Mouse (Mus musculus): ENCODE measurements at regions not wholly inside any gene's neighbourhood (a gene's known extent, or its start where the extent isn't known, plus 50 kb on each side); places are given as distances from the start of the nearest gene placed in this dataset.

DNA sequence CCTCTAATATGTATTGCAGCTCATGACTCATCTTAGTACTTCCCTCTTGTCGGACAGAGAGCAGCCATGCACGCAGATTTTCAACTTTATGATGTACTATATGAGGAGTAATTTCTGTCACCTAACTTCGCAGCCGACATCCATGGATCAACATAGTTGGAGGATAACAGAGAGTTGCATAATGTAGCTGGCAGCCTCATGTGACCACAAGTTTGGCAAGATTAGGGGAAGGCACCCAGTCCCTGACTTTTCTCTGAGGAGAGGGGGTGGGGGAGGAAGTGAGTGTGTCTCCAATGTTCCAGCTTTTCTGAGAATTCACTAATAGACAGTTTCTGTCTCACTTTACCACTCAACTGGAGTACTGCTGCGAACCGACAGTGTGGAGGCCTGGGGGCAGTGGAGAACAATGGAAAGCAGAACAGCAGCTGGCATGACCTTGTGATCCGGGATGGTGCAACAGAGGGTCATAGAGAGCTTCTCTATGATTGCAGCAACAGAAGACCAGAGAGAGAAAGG, 424.0 kb downstream of the Ptprc start:
- no peak for DNase-seq (ENCODE audit: low spot score in 2 of 2)

- no peak for DNase-seq (ENCODE audit: low spot score in 2 of 2)
Measured at GRCm38 (mm10) chr1:137750894-137751293, 424.6 kb downstream of the Ptprc start.

DNA sequence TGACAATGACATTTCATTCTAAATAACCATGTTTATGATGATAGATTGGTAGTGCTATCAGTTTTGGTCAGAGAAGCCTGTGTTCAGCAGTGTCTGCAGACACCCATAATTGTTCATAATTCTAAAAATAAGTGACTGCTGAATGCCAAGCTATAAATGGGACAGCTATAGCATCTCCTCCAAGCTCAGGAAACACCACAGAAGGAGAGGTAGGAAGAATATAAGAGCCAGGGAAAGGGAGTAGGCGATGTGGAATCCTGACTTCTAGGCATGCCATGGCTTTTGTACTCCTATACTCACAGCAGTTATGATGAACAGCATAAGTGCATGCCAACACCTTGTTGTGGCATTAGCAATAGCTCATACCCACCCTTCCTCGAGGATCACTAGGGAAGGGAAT, 429.4 kb downstream of the Ptprc start:
- peak in 1 of 2 experiments; percentile 7 for DNase-seq (ENCODE audit: low spot score in 2 of 2)

DNA sequence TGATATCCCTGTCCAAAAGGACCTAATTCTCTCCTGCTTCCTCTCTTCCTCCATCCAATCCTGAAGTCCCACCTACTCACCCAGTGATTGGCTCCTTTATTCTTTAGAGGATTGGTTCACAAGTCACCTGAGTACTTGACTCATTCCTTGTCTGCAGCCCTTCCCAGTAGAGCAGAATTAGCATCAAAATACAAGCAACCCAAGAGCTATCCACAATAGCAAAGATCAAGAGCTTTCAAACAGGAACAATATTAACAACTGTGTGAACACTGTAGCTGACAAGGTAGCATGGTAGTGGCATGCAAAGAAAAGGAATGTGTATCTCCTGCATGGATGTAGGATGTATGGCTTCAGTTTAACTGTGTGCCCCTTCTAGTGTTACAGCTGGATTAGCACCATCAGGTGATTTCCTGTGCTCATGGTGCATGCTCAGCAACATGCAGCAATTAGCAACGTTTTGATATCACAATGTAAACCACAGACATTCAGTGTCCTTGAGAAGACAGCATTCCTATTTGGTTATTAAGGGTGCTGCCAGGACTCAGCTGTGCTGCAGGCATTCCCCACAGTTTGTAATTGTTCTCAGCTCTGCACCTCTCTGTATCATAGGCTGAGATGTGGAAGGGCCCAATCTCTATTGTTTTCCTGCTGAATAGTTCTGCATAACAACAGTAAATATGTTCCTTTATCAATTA, 437.2 kb downstream of the Ptprc start:
- DNase-seq (ENCODE audit: low spot score in 2 of 2), result no peak

- no peak for DNase-seq (ENCODE audit: low spot score in 2 of 2)
Measured at GRCm38 (mm10) chr1:137703882-137704281, 471.6 kb downstream of the Ptprc start.

- DNase-seq (ENCODE audit: low spot score in 2 of 2), result no peak
Measured at GRCm38 (mm10) chr1:137698876-137699275, 476.6 kb downstream of the Ptprc start.

DNA sequence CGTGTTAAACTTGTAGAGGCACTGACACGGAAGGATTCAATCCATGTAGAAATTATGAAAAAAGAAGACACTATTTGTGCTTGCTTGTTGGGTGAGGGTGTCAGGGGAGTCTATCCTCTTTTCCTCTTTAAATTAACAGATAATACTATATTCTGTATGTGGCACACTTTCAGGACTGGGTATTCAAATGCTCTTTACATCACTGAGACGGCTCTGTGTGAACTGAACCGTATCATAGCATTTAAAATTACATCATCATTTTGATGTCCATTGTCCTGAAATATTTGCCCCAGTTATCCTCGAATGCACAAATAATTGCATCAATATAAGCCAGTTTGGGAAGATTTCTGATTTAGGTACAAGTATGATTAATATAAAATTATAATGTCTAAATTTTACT, 478.2 kb downstream of the Ptprc start:
- DNase-seq (ENCODE audit: low spot score in 2 of 2), result no peak

- no peak for DNase-seq (ENCODE audit: low spot score in 2 of 2)
Measured at GRCm38 (mm10) chr1:137696796-137697195, 478.7 kb downstream of the Ptprc start.

DNA sequence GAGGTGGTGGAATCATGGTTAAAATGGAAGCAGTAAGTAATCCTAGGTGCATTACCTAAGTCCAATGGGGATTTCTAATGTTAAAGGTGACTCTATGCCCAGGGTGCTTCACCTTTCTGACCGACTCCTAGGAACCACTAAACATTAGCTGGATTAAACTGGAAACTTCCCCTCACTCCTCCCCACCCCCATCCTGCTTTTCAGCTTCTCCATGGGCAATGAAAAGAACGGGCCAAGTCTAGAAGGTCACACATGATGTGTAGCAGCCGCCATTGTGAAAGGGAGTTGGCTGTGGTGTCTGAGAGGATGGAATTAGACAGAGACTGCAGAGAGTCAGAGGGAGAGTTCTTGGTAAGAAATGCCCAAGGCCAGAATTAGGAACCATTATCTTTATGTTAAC, 479.8 kb downstream of the Ptprc start:
- DNase-seq (ENCODE audit: low spot score in 2 of 2), result no peak

GRCm38 (mm10) chr1:137692525-137692924, 483.0 kb downstream of the Ptprc start:
- no peak for DNase-seq (ENCODE audit: low spot score in 2 of 2)

DNA sequence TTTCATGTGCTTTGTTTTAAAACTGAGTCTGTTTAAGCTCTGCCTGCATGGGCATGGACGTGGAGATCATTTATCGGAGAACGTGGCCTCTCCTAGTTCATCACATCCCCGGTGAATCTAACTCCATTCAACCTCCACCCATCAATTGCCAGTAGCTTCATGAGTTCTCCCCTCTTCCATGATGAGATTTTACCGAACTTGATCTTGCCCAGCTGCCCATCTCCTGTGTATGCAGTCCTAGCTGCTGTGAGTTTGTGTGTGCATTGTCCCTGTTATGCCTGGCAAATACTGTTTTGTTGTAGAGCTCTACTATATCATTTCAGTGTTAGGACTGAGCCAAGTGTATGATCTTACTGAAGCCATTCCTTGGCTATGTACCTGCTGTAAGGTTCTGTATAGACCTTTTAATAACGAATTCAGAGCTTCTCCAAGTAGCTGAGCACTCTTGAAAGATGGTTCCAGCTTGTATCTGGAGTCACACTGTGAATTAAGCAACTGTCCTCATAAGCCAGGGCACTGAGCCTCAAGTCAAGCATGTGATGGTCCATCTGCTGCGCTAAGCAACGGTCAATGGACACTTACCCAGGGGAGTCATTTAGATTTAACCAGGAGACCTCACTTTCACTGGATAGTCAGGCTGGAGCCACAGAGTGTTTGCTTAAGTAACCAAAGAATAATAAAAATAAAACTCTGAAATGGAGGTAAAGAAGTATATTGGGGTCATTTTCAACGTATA, 484.5 kb downstream of the Ptprc start:
- DNase-seq (ENCODE audit: low spot score in 2 of 2), result no peak

DNA sequence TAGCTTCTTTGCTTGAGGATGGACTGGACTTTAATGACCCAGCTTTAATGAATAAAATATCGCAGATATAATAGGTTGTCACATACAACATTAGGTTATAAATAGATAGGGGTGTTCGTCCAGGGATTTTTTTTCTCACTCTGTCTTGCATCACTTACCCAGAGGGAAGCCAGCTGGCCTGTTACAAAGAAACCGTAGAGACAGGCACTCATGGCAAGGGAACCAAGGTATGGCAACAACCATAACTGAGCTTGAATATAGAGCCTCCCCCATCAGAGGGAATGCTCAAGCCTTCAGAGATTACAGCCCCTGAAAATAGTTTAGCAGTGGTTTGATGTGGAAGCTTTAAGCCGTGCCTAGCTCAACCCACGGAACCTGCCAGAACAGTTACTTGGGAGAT, 504.9 kb downstream of the Ptprc start:
- peak in 1 of 2 experiments; percentile 11 for DNase-seq (ENCODE audit: low spot score in 2 of 2)

GRCm38 (mm10) chr1:137669849-137670248, 505.7 kb downstream of the Ptprc start:
- DNase-seq (ENCODE audit: low spot score in 2 of 2), result peak in 1 of 2 experiments; percentile 52

GRCm38 (mm10) chr1:137658141-137658540, 517.4 kb downstream of the Ptprc start:
- DNase-seq (ENCODE audit: low spot score in 2 of 2), result no peak

- DNase-seq (ENCODE audit: low spot score in 2 of 2), result no peak
Measured at GRCm38 (mm10) chr1:137656900-137657458, 518.5 kb downstream of the Ptprc start.

DNA sequence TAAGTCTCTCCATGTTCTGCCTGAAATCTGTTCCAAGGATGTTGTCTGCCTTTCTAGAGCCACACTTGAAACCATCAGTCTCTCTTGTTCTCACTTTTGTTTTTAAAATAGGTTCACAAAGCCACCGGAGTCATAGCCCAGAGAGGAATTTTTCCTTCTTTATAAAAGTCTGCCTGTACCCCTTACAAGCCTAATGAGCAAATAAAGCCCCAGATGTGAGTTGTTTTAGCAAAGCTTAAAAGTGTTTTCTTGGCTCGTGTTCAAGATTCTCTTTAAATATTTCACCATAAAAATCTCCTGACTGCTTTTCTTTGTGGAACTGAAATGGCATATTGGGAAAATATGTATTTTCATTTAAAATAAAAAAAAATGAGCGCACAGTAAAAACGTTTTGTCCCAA, 521.3 kb downstream of the Ptprc start:
- no peak for DNase-seq (ENCODE audit: low spot score in 2 of 2)

DNA sequence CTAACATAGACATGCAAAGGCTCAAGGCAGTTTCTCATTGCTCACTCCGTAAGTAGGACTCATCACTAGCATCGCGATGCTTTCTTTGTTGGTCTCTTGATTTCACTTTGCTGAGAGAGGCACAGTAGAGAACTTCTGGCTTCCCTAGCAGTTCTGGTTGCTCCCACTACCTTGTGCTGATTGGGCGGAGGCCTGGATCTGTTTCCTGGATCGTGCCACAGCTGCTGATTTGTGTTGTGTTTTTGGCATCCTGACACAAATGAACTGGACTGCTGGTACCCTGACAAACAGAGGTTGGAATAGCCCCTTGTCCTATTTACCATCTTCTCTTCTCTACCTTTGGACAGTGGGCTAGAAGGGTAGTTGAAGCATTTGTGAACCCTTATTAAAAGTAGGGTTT, 522.0 kb downstream of the Ptprc start:
- DNase-seq (ENCODE audit: low spot score in 2 of 2), result no peak

- DNase-seq (ENCODE audit: low spot score in 2 of 2), result no peak
Measured at GRCm38 (mm10) chr1:137650629-137651028, 524.9 kb downstream of the Ptprc start.

GRCm38 (mm10) chr1:137650082-137650481, 525.4 kb downstream of the Ptprc start:
- DNase-seq (ENCODE audit: low spot score in 2 of 2), result no peak

DNA sequence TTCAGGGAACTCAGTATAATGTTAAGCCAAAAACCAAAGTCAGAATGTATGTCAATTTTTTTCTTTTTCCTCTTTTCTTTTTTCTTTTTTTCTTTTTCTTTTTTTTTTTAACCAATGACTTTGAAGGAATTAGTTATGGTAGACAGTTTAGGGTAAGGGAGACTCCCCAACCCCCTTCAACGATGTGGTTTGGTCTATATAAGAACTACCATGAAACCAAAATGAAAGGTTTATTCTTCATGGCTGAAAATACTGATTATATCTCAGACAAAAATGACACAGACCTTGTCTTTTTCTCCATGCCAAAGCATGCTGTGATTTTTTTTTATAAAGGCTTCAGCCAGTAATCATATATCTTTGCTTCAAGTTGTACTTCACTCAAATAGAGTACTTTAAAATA, 526.7 kb downstream of the Ptprc start:
- DNase-seq (ENCODE audit: low spot score in 2 of 2), result no peak

GRCm38 (mm10) chr1:137644601-137645040, 530.9 kb downstream of the Ptprc start:
- DNase-seq (ENCODE audit: low spot score in 2 of 2), result no peak

- DNase-seq (ENCODE audit: low spot score in 2 of 2), result no peak
Measured at GRCm38 (mm10) chr1:137643508-137643907, 532.0 kb downstream of the Ptprc start.

DNA sequence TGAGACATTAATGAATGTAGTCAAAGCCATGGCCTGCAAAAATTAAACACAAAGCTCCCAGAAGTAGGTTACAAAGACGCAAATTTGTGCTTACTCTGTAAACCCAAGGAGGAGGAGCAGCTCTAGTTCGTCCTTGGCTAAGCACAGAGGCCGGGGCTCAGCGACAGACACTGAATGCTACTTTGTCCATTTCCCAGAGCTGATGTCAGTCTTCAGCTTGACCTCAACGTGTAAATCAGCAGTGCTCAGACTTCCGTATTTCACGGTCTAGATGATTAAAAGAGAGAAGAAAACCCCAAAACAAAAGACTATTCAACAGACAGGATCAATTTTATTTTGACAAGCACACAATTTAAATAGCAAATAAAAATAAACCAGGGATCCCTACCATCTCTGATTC, 534.7 kb downstream of the Ptprc start:
- DNase-seq (ENCODE audit: low spot score in 2 of 2), result no peak

All from right cerebral cortex, adult 2 months (tissue).